Comparison of ENCODE assay signal across 21 mouse cellular contexts in genomic region chr11:95307526-95307925, GRCm38 (mm10). TPM values are rescaled to one million over a fixed set of nuclear protein-coding genes. Genes with fewer than 3 reads are reported as not detected.
A peak's percentile ranks its signal among the peaks of the same experiment; 100 is the strongest.
DNase-seq lines count a peak whose midpoint lies in the region; ATAC-seq lines count a peak whose summit lies in the region.
"Had no signal": no experiment of that assay in that cellular context is flagged by ENCODE, and none has a peak within 500 bp of the region (broad histone marks: within the 10 kb centered on the region; RNA-seq: fewer than 3 reads in every experiment).

No protein-coding gene starts in this region.

- H3K27me3 ChIP-seq in kidney, embryonic 16.5 days (ENCODE audit: insufficient read depth, low read length), result no peaks in the 10 kb centered on the region
- no peaks in the 10 kb centered on the region for H3K27me3 ChIP-seq in liver, embryonic 12.5 days (replicated peaks)
- H3K27me3 ChIP-seq in forebrain, embryonic 14.5 days (replicated peaks; ENCODE audit: control insufficient read depth, insufficient read depth, low read length), result no peaks in the 10 kb centered on the region
- H3K27me3 ChIP-seq: hindbrain, embryonic 15.5 days; limb, embryonic 13.5 days; midbrain, embryonic 12.5 days; stomach, embryonic 15.5 days had no signal

- no peaks in the 10 kb centered on the region for H3K9me3 ChIP-seq in kidney, embryonic 16.5 days (ENCODE audit: low read length)
- no peaks in the 10 kb centered on the region for H3K9me3 ChIP-seq in liver, embryonic 12.5 days (replicated peaks)
- no peaks in the 10 kb centered on the region for H3K9me3 ChIP-seq in forebrain, embryonic 14.5 days (replicated peaks; ENCODE audit: control insufficient read depth, low read length)
- H3K9me3 ChIP-seq: hindbrain, embryonic 15.5 days; limb, embryonic 13.5 days; midbrain, embryonic 12.5 days; stomach, embryonic 15.5 days had no signal

- H3K27ac ChIP-seq in kidney, embryonic 16.5 days (ENCODE audit: low read length), result no peak overlapping the region
- H3K27ac ChIP-seq in liver, embryonic 12.5 days, result peak overlapping the region; percentile 11; the same call in 1 of the 2 replicates
- no peak overlapping the region for H3K27ac ChIP-seq in forebrain, embryonic 14.5 days (ENCODE audit: low read depth, low read length)
- H3K27ac ChIP-seq: heart, adult 2 months; hindbrain, embryonic 15.5 days; limb, embryonic 13.5 days; midbrain, embryonic 12.5 days; stomach, embryonic 15.5 days had no signal

- peaks cover 16% of the 10 kb centered on the region for H3K36me3 ChIP-seq in kidney, embryonic 16.5 days (ENCODE audit: insufficient read depth, low read length)
- H3K36me3 ChIP-seq in liver, embryonic 12.5 days, result peaks cover 52% of the 10 kb centered on the region
- H3K36me3 ChIP-seq in forebrain, embryonic 14.5 days (ENCODE audit: control insufficient read depth, insufficient read depth, low read length), result peaks cover 28% of the 10 kb centered on the region

- H3K9ac ChIP-seq in kidney, embryonic 16.5 days (replicated peaks; ENCODE audit: low read length), result no peak overlapping the region
- no peak overlapping the region for H3K9ac ChIP-seq in liver, embryonic 12.5 days
- no peak overlapping the region for H3K9ac ChIP-seq in forebrain, embryonic 14.5 days (ENCODE audit: low read length)
- H3K9ac ChIP-seq: hindbrain, embryonic 15.5 days; limb, embryonic 13.5 days; midbrain, embryonic 12.5 days; stomach, embryonic 15.5 days had no signal

- no peak for ATAC-seq in kidney, embryonic 16.5 days (ENCODE audit: low FRiP score, low TSS enrichment)
- ATAC-seq in liver, embryonic 12.5 days, result no peak
- no peak for ATAC-seq in forebrain, embryonic 14.5 days

- peak; percentile 15 to 19 for DNase-seq in kidney, postnatal 36 days
- peak; percentile 60 for DNase-seq in R1 (ENCODE audit: low read depth, low spot score)
- peak; percentile 51 for DNase-seq in yolk sac, embryonic 10.5 days (ENCODE audit: low spot score)
- DNase-seq in forebrain, embryonic 14.5 days (ENCODE audit: low spot score), result no peak
- DNase-seq in layer of hippocampus, postnatal 36 days, result no peak
- DNase-seq: adrenal gland, postnatal 14 days; cerebellum, postnatal 25 days; gastrocnemius, postnatal 10 days; heart, adult 2 months; heart, postnatal 10 days; lung, postnatal 14 days; retina, postnatal 1 day; thymus, postnatal 25 days had no signal

- H3K4me2 ChIP-seq in kidney, embryonic 16.5 days (replicated peaks; ENCODE audit: low read depth, low read length), result no peak overlapping the region
- H3K4me2 ChIP-seq in liver, embryonic 12.5 days, result peak overlapping the region; percentile 87
- no peak overlapping the region for H3K4me2 ChIP-seq in forebrain, embryonic 14.5 days (ENCODE audit: low read length)
- H3K4me2 ChIP-seq: stomach, embryonic 15.5 days had no signal

- no peak overlapping the region for H3K4me3 ChIP-seq in kidney, embryonic 16.5 days (ENCODE audit: low read length)
- H3K4me3 ChIP-seq in liver, embryonic 12.5 days, result 0 out of 2 replicates have a peak overlapping the region, but pooled peaks have one; percentile 11
- H3K4me3 ChIP-seq in forebrain, embryonic 14.5 days (ENCODE audit: low read depth, low read length), result no peak overlapping the region
- H3K4me3 ChIP-seq: heart, adult 2 months; midbrain, embryonic 12.5 days; stomach, embryonic 15.5 days had no signal

- 58% methylated on average over 8 of the region's 8 CpGs for WGBS in kidney, embryonic 16.5 days
- 54% methylated on average over 8 of the region's 8 CpGs for WGBS in liver, embryonic 12.5 days (ENCODE audit: insufficient replicate concordance)
- WGBS in forebrain, embryonic 14.5 days, result 81% methylated on average over 8 of the region's 8 CpGs

- peaks cover 18% of the 10 kb centered on the region for H3K4me1 ChIP-seq in kidney, embryonic 16.5 days (ENCODE audit: insufficient read depth, low read length)
- H3K4me1 ChIP-seq in liver, embryonic 12.5 days, result peaks cover 39% of the 10 kb centered on the region
- H3K4me1 ChIP-seq in forebrain, embryonic 14.5 days (ENCODE audit: control insufficient read depth, insufficient read depth, low read length), result peaks cover 14% of the 10 kb centered on the region

RNA-seq across cellular contexts. Expression of gene Kat7, which starts 2.5 kb away (rescaled TPM):
- polyA plus RNA-seq in kidney, embryonic 16.5 days (2015; fragmentation: Nextera tagmentation; extraction: Ambion mirVana), result 85.0 and 92.3 TPM in 2 replicates
- polyA plus RNA-seq in liver, embryonic 12.5 days (2016; fragmentation: Nextera tagmentation; extraction: Ambion mirVana), result 48.1 and 49.5 TPM in 2 replicates
- polyA plus RNA-seq in forebrain, embryonic 14.5 days (2014; fragmentation: Nextera tagmentation; extraction: Ambion mirVana), result 66.5 and 68.0 TPM in 2 replicates
- 10 to 100 TPM; 72.0 to 74.0 TPM for total RNA-seq in layer of hippocampus, postnatal 36 days (2021)

RNA-seq across cellular contexts. Expression of gene Fam117a, which starts 29.3 kb away (rescaled TPM):
- polyA plus RNA-seq in kidney, embryonic 16.5 days (2015; fragmentation: Nextera tagmentation; extraction: Ambion mirVana), result 9.9 and 10.1 TPM in 2 replicates
- polyA plus RNA-seq in liver, embryonic 12.5 days (2016; fragmentation: Nextera tagmentation; extraction: Ambion mirVana), result 59.0 and 62.7 TPM in 2 replicates
- 3.3 and 4.0 TPM in 2 replicates for polyA plus RNA-seq in forebrain, embryonic 14.5 days (2014; fragmentation: Nextera tagmentation; extraction: Ambion mirVana)
- total RNA-seq in layer of hippocampus, postnatal 36 days (2021), result 1 to 10 TPM; 4.7 to 7.3 TPM

RNA-seq across cellular contexts. Expression of gene Tac4, which starts 46.2 kb away (rescaled TPM):
- polyA plus RNA-seq in kidney, embryonic 16.5 days (2015; fragmentation: Nextera tagmentation; extraction: Ambion mirVana), result 0.12 TPM in 1 of 2 replicates, not detected in the other
- 0.10 TPM in 1 of 2 replicates, not detected in the other for polyA plus RNA-seq in liver, embryonic 12.5 days (2016; fragmentation: Nextera tagmentation; extraction: Ambion mirVana)
- not detected in 2 replicates for polyA plus RNA-seq in forebrain, embryonic 14.5 days (2014; fragmentation: Nextera tagmentation; extraction: Ambion mirVana)
- not detected for total RNA-seq in layer of hippocampus, postnatal 36 days (2021)
- total RNA-seq: adrenal gland, postnatal 14 days; gastrocnemius, postnatal 10 days; heart, adult 2 months; heart, postnatal 10 days; left cerebral cortex, adult 18-20 months; neutrophil, adult 5-6 weeks had no signal
- polyA plus RNA-seq: hindbrain, embryonic 15.5 days had no signal

Comparison
In these comparisons a context has a peak if more than half of its experiments do, and no peak if none do; other contexts are left out.
1. DNase-seq: peak in kidney, postnatal 36 days (2 of 2), R1 (single experiment) and yolk sac, embryonic 10.5 days (single experiment); none in forebrain, embryonic 14.5 days (single experiment) and layer of hippocampus, postnatal 36 days (0 of 2).